Mouse (Mus musculus) thymus, postnatal 4 days (tissue): Measurements from ENCODE around the gene 2200002D01Rik.
A peak's percentile ranks its signal among the peaks of the same experiment; 100 is the strongest.

Experiments used
- DNase-seq: peaks from one replicate; pipeline ENCODE4 v3.0.0; 2021

Gene 2200002D01Rik

DNA sequence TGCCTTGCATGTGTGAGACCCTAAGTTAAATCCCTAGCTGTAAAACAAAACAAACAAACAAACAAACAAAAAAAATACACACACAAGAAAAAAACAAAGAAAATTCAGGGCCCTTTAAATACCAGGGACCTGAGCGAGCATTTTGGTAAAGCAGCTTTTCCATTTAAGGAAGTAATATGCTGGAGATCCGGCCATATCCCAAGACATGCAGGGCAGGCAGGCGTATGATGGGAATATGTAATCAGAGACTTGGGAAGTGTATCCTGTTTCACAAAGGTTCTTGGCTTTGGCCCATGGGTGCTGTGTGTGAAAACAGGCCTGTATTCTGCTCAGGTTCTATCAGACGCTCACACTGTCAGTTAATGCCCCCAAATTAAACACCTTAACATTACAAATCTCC lies 29.2 kb upstream of the 2200002D01Rik start:
- DNase-seq, result no peak

DNA sequence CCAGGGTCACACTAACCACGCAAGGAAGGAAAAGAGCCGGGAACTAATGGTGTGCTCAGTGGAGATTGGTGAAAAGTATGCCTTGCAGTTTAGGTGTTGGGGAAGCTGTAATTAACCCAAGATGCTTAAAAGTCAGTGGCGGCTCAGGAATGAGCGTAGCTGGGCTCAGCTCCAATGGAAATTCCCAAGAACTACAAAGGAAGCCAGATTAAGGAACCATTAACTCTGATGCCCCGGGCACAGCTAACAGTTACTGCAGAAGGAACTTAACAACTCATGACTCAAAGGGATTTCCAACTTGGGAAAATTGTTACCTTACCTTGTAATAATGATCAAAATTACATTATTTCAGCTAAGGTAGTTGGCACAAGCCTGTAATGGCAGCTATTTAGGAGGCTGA lies 28.4 kb upstream of the 2200002D01Rik start:
- DNase-seq, result no peak

DNA sequence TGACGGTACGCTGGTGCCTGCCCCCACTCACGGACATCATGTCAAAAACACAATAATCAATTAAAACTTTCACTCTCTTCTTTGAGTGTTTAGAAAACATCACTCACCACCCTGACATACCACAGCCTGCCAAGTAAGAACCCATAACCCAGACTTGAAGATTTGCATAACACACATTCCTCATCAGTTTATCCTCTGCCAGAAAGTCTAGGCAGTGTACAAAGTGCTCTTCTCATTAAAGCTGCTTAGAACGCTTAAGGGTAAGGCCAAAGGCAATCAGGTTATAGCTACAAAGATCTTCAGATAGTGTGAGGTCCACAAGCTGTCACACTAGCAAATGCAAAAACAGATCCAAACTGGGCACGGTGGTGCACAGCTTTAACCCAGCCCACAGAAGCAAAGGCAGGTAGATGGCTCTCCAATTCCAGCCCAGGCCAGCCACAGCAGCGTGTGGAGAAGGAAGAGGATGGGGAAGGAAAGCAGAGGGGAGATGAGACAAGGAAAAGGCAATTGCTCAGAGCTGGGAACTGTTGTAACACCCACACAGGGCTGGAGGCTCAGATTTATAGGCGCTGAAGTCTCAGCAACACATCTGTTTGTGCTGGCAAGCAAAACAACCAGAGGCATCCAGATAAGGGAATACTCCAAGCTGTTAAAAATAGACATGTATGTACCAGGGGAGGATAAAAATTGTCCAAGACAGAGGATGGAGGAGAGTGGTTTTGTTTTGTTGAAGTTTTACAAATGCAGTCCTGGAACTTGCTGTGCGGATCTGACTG lies 23.6 kb upstream of the 2200002D01Rik start:
- no peak for DNase-seq

DNA sequence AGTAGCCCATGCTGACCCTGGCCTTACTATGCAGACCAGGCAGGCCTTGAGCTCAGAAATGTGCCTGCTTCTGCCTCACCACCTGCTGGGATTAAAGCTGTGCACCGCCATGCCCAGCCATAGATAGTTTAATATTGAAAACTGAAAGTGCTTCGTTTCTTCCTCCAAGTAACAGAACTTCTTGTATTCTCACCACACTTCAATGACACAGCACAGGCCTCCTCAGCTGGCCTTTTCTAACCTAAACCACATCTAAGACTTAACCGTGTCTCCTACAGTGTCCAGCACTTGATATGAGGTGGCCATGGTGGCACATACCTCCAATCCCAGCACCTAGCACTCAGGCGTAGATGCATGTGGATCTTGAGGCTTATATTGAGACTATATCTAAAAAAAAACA lies 22.2 kb upstream of the 2200002D01Rik start:
- DNase-seq, result no peak

DNA sequence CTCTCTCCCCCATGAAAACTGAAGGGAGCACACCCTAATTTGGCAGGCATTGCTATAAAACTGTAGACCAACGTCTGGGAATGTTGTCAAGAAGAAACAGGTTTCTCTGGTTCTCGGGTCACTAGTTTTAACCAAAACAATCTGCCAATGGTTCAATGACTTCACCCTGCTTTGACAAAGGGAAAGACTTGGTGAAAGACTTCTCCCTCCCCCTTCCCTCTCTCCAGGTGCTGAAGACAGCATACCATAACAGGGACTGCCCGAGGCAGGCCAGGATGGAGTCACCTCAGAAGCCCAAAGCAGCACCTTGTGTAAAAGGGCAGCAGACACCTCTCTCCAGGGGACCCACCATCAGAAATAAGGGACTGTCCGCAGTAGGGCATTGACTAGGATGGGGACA lies 18.7 kb upstream of the 2200002D01Rik start:
- no peak for DNase-seq

DNA sequence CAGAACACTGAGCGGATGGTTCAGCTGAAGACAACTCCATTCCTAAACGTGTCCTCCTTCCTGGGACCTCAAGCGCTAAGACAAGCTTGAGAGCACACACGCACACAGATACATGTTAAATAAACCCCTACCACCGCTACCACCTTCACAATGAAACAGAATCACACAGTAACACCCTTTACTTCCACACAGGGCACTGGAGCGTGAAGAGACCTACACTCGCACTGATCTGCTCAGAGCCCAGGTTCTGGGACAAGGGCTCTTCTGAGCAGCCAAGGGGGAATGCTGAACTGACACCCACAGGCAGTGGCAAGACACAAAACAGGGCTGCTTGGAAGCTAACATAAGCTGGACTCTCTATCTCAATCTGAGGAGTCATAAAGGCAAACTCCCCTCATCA lies 17.4 kb upstream of the 2200002D01Rik start:
- DNase-seq, result no peak

DNA sequence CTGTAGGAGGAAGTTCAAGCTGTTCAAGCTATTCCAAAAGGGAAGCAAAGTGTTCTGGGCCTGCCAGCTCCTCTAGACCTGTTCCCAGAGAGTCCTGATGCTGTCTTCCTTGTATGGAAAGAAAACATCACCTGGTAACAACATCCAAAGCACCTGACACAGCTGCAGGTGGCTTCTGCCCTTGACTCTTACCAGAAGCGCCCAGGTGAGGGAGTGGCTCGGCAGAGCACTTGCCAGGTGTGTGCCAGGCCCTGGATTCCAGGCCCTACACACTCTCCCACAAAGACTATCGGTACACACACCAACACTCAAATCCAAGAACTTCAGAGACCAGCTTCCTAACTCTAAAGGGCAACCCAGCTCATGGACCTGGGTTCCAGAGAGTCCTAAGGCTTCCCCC lies 15.6 kb upstream of the 2200002D01Rik start:
- DNase-seq, result no peak

DNA sequence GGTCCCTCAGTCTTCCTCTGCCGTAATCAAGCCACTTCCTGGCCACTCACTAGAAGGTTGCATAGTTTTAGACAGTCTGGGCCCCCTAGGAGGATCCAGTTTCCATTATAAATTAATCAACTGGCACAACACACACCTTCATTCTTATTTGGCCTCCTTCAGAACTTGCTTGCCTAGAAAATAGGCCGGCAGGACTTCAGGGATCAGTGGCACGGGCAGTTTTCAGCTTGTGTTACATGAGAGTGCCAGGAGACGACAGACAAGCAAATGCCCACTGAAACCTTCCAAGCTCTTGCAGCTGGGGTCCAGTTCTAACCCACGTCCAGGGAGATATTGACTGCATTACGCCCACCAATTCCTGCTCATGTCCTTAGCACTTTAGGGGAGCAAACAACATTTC lies 13.9 kb upstream of the 2200002D01Rik start:
- no peak for DNase-seq

DNA sequence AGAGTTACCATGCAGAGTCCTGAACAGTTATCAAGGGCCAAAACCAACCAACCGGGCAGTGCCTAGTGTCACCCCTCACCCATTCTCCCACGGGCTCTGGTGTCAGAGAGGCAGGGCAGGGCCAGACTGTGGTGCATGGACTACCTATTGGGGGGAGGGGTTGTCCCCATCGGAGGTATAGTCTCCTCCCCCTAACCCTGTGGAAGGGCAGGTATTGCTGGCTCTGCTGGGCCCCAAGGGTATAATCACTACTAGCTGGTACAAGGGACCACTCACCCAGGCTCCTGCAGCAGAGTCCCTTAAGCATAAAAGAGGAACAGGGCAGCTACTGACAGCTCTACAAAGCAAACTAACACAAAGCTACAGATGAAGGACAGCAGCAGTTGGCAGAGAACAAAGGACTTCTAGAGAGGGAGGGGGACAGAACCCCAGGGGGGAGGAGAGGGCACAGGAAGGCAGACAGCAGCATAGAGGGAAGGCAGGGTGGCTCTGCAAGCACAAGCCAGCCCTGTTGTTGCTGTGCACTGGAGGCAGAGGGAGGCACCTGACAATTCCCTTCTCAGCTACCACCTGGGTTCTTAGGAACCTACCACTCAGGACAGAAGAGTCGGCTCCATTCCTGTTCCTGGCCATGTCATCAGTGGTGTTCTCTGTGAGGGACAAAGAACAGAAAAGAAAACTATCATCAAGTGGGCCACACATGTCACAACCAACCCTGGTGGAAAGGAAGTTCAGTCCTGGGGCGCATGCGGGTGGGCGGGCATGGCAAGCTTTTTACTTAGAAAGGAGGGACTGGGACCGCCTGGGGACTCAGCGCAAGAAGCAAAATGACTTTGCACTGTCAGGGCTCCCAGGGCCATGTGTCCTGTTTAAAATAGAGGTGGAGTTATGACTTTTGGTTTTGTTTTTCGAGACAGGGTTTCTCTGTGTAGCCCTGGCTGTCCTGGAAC lies 11.8 kb upstream of the 2200002D01Rik start:
- peak; percentile 58 for DNase-seq

DNA sequence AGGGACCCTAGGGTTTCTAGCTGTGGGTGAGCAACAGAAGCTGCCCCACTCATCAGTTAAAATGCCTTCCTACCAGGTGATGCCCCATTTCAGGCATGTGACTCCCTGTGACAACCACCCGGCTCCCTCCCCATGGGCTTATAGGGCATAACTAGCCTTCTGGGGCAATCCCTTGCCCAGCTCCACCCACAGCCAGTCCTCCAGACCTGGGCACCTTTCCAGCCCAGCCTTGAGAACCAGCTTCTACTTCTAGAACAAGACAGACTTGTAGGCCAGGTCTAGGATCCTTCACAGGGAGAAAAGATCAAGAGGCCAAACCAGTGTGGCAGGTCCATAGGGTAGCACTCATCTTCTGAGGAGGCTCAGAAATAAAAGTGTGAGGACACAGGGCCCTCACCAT lies 9.1 kb upstream of the 2200002D01Rik start:
- no peak for DNase-seq

DNA sequence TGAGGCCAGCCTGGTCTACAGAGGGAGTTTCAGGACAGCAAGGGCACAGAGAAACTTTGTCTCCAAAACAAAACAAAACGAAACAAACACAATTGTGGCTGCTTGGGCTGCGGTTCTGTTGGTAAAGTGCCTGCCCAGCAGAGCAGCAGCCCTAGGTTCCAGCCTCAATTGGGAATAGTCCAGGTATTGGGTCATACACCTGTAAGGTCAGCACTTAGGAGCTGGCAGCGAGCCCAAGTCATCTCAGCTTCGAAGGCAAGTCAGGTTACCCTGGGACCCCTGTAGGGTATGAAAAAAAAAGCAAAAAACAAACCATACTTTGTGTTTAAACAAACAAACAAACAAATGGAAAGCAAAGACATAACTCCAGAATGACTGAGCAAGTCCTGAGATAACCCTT lies 7.6 kb upstream of the 2200002D01Rik start:
- DNase-seq, result no peak

DNA sequence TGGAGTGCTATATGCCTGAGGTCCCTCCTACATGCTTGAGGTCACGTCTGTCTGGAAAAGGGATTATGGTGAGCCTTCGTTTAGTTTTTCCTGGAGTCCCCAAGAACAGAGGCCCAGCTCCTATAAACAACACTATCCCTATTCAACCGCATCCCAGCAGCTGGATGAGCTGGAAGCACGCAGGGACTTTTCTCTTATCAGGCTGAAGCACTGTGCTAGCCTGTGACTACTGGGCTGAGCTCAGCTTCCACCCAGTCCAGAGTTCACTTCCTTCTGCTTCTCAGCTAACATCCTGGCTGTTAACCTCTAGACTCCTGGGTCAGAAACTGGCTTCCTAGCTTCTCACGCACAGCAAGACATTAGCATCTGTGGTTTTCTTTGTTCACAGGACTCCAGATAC lies 5.6 kb upstream of the 2200002D01Rik start:
- DNase-seq, result no peak

DNA sequence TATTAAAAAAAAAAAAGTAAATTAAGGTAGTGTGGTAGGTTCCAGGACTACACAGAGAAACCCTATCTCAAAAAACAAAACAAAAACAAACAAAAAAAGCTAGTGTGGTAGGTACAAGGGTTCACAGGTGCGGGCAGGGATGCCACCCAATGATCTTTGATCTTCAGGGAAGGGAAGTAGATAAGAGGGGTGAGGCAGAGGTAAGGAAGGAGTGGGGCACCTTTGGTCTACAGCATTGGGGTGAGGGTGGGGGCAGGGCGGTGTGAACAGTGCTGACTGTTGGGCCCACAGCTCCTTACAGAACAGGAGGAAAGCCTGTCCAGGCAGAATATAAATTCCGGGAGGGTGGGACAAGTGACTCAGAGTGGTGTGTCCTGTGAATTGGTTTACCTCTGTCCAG lies 2.9 kb upstream of the 2200002D01Rik start:
- peak; percentile 74 for DNase-seq

DNA sequence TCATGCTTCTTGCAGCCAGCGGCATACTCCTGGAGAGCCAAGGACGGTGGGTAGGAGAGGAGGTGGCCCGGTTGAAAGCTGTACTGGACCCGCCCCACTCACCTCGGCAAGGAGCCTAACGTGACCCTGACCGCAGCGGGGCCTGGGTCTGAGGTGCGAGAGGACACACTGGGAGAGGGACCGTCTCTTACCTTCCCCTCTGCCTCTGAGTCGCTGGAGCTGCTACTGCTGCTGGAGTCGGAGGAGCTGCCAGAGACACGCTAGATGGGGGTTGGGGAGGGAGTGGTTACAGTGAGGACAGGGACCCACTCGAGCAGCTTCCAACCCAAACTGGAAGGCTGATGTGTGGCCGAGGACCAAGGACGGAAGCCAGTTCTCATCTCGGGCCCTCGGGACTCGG lies 560 bp downstream of the 2200002D01Rik start:
- peak; percentile 56 for DNase-seq

DNA sequence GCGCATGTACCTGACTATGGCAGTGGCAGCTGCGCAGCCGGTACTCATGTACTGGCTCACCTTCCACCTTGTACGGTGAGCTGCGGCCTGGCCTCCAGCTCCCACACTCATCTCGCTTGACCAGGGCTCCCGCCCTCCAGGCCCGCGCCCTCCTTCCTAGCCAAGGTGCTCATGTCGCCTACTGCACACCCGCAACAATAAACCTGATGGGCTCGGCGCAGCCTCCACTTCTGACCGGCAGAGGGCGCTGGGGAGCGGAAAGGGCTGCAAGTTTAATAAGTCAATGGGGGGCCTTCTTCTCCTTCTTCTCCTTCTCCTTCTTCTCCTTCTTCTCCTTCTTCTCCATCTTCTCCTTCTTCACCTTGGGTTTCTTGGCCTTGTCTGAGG lies 959 bp downstream of the 2200002D01Rik start:
- peak; percentile 96 for DNase-seq

DNA sequence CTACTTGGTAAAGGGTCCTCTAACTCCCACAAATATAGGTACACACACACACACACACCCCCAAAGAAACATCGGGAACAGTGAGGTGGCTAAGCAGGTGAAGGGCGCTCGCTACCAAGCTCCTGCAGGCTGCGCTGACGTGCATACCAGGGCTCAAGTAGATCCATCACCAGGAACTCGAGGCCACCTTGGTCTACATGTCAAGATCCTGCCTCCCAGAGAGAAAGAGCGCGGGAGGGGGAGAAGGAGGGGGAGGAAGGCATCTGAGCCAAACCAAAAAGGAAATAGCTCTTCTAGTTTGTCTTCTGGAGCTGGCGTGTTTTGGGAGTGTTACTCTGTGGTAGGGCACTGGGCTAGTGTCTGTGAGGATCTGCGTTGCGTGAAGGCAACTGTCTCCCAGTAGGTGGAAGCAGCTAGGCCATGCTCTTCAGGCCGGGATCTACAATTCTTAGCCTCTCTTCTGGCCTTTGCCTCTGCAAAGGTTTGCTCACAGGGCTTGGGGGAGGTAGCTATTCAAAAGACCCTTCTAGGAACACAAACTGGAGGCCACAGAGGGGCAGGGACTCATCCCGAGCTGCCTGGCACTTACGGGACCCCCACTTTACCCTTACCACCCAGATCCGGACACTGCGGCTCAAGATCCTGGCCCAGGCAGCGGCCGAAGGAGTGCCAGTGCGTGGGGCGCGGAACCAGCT lies 1.5 kb downstream of the 2200002D01Rik start:
- DNase-seq, result no peak

DNA sequence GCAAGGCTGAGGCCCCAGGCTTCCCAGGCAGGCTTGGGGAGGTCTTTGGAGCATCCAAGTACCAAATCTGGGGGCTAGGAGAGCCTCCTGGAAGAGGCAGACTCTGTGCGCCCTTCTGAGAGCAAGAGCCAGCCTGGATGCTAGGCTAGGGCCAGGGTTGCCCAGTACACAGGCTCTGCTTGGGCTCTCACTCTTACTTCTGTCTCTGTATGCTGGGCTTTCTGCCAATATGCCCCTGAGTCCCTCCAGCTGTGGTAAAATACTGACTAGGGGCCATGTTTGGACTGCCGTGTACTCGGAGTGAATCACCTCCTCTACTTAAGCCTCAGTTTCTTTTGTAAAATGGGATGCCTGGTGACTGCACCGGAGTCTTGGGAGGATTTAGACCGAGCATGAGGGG lies 2.3 kb downstream of the 2200002D01Rik start:
- DNase-seq, result no peak

DNA sequence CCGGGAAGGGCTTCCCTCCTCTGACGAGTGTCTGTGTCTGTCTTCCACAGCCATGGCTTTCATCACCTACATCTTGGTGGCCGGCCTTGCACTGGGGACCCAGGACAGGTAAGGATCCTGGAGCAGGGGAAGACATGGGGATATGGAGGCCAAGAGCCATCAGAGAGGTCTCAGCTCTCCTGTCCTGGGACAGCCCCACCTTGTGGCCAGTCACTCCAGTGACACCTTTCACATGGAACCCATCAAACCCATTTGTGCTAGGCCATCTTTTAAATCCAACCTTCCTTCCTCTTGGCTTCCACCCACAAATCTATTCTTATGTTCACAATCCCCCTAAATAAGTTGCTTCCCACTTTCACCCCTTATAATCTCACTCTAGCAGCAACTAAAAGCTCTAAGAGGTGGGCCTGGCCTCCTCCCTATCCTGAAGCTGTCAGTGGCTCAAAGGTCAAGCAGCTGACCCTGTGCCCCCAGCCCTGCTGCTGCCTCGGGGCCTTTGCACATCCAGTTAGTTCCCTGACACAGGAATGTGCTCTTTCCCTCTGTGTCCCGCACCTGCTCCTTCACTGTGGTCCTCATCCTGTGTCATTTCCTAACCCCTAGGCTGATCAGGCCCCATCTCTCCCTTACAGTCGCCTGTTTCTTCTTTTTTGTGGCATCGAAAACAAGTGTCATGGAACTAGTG lies 3.4 kb downstream of the 2200002D01Rik start:
- peak; percentile 82 for DNase-seq

DNA sequence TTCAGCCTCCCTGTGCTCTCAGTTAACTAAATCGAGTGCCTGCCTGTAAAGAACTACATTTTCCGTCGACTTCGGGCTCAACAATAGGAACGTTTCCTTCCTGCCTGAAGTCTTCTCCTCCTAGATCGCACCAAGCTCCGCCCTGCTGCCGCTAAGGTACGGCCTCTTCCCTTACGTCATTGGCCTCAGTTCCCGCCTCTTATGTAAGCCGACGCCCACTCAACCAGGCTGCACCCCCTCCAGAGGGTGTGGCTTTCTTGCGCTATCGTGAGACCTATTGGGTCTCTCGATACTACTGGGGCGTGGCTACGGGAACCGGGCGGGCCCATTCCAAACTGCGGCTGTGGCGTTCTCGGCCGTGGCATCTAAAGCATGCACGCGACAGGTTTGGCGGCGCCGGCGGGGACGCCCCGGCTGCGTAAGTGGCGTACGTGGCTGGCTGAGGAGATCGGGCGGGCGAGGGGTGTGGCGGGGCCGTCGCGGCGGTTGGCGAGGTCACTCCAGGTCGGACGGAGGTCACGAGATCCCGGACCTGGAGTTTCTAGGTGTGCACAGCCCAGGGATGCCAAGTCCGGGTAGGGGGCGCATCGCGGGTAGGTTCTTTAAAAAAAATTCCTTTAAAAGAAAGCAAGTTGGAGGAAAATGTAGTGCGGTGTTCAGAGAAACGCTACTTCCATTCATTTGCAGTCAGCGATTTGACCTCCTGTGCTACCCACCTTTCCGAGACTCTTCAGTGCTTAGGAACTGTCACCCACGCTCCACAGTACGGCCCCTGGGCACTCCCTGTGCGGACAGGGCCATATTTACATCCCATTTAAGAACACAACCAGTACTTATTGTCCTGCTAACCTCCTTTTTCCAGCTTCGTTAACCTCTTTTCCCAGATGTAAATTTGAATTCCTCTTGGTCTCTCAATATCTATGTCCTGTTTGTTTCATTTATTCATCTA lies 10.0 kb downstream of the 2200002D01Rik start, which contains the start of gene Yif1b:
Yif1b (plus strand) TSS at position 311 of the 949 bp plus-strand sequence.
- DNase-seq, result peak; percentile 98

DNA sequence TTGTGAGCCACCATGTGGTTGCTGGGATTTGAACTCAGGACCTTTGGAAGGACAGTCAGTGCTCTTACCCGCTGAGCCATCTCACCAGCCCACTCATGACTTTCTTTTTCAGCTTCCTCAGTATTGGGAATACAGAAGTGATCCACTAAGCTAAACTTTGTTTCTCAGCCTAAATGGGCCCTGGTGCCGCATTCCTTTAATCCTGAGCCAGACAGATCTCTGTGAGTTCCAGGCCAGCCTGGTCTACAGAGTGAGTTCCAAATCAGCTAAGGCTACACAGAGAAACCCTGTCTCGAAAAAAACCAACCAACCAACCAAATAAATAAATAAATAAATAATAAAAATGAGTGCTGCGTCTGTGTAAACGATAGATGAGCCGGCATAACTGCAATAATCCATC lies 10.7 kb downstream of the 2200002D01Rik start:
- peak; percentile 32 for DNase-seq

DNA sequence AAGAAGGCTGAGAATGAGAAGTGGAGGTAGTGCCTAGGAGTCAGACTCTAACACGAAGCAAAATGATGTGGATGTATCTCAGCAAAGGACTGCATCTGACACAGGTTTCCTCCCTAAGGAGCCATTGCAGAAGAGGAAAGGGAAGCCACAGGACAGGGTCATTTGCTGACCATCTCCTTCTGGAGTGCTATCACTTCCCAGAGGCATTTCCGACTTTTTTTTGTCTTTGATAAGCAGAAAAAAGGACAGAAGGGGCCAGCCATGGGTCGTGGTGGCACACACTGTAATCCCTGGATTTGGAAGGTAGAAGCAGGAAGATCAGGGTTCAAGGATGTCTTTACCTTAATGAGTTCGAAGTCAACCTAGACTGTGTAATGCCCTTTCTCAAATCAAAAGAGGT lies 11.7 kb downstream of the 2200002D01Rik start:
- DNase-seq, result no peak

DNA sequence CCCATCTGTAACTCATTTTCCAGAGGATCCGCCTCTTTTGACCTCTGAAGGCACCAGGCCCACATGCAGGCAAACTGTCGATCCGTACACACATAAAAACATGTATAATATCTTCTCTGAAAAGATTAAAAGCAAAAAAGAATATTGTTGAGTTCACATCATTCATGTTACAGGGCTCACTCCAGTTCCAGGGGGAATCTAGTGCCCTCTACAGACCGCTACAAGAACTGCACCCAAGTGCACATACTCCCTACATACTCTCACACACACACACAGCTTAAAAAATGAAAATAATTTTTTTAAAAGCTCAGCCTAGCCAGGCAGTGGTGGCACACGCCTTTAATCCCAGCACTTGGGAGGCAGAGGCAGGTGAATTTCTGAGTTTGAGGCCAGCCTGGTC lies 13.6 kb downstream of the 2200002D01Rik start:
- peak; percentile 52 for DNase-seq
